Mouse (Mus musculus) ovary, postnatal 36 days (tissue): ENCODE measurements around the gene Wtap.
"Not testable (repeated sequence)": the region's sequence is repeated elsewhere in the genome, so short reads cannot be mapped to it uniquely, and the experiment has no call there.

Experiments
- DNase-seq: peaks from one replicate; pipeline ENCODE4 v3.0.0; 2022; ENCODE audit warnings: low spot score, mixed read lengths

The Wtap gene

DNA sequence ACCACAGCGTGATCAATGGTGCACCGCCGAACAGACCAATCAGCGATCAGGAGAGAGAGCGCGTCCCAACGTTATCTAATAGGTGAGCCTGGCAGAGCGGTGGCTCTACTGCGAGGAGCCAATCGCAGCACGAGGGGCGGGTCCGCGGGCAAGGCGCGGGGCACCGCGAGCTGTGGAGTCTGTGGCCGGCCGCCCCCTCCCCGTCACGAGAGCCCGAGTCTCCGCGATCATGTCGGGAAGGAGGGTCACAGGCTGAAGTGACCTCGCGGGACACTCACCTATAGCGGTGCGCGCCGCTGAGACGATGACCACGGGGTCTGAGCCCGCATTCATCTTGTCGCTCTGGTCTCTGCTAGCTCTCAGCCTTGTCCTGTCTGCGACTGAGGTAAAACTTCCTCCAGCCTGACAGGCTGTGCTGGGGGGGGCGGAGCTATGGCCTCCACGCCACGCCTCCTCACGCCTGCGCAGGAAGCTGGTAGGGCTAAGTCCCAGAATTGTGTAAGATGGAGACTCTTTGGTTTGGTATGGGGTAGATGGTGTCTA, 33.6 kb downstream of the Wtap start, which contains the start of gene Acat2:
Acat2 (minus strand) TSS at position 417 of the 543 bp plus-strand sequence.
- peak; percentile 92 for DNase-seq

DNA sequence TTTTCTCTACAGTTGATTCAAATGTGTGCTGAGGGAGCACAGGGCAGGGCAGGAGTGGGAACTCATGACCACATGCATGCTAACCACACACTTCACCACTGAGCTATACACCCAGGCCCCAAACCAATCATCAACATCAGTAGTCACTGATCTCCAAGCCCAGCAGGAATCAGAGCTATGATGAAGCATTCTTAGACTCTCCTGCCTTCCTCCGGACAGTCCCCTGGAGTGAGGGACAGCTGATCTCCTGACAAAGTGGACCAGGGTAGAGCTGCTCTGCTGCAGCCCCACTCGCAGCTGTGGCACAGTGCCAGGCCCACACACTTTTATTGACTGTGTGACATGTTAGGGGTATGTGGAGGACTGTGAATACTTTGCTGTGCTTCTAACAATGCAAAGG, 34.6 kb downstream of the Wtap start:
- DNase-seq = not testable (repeated sequence)

DNA sequence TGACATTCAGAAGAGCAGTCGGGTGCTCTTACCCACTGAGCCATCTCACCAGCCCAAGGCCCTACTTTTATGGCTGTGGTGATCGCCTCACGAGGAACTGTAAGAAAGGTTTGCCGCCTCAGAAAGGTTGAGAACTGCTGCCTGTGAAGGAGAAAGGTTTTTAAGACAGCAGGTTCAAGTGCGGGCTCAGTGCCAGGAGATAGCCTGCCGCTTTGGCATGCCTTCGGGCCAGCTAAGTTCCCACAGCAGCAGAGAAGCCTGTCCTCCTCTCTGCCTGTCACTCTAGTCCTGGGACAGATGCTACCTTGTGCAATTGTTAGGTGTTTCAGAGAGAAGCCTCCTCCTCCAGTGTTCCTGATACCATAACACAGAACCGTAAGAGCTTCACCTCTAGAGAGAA, 37.3 kb downstream of the Wtap start:
- no peak for DNase-seq

DNA sequence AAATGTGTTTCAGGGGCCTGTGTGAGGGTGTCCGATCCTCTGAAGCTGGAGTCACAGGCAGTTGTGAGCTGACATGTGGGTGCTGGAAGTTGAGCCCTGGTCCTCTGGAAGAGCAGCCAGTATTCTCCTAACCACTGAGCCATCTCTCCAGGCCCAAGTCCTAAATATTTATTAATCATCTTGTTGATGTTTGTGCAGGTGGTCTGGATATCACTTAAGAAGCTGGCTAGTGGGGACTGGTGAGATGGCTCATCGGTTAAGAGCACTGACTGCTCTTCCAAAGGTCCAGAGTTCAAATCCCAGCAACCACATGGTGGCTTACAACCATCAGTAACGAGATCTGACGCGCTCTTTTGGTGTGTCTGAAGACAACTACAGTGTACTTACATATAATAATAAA, 44.3 kb downstream of the Wtap start:
- no peak for DNase-seq

DNA sequence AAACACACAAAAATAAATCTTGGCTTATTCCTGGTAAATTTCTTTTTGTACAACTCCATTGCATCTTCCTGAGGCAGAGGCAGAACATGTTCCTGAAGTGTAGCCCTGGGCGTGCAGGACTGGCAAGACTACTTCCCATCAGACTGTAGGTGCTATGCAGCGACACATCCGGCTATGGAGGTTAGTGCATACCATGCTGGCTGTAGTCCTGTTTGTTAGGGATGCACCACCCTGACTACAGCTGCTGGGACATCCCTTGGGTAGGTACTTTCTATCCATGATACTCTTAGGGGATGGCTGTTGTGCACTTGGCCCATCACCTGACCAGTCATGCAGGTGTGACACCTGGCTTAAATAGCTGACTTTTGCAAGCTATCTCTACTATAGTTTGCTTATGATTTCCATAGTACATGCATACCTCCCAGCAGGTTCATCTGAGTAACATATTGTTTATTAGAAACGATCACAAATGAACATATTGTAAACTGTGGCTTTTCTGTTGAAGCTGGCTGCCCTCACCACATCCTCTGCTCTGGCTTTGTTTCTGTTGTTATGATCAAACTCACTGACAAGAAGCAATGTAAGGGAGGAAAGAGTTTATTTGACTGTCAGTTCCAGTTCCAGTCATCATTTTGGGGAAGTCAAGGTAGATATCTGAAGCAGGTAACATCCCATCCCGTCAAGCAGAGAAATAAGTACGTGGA, 51.4 kb downstream of the Wtap start:
- no peak for DNase-seq

DNA sequence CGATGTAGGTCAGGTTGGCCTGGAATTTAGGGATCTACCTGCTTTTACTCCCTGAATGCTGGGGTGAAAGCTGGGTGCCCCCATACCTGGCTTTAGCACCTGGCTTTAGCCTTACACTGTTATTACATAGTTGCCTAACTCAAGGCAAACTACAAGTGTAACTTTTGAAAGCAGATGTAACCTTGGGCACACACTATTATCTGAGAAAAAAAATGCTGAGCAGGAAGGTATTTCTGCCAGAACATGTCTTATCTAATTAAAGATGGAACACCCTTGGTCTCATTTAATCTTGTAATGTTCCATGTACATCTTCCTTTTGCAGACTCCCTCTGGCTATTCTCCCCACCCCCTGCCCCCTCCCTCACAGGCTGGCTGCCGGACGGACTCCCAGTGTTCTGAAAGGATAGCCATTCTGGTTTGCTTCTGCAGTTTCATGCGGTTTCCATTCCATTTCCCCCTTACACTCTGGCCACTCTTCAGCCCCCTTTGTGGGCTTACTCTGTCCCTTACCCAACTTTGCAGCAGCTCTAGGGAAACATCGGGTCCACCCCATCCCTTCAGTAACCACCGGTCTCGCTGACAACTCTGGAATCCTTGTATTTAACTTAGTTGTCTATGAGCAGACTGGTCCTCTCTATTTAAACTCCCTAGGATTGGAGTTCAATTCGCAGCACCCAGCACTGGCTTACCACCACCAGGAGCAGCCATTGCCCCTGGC, 52.3 kb downstream of the Wtap start:
- no peak for DNase-seq

DNA sequence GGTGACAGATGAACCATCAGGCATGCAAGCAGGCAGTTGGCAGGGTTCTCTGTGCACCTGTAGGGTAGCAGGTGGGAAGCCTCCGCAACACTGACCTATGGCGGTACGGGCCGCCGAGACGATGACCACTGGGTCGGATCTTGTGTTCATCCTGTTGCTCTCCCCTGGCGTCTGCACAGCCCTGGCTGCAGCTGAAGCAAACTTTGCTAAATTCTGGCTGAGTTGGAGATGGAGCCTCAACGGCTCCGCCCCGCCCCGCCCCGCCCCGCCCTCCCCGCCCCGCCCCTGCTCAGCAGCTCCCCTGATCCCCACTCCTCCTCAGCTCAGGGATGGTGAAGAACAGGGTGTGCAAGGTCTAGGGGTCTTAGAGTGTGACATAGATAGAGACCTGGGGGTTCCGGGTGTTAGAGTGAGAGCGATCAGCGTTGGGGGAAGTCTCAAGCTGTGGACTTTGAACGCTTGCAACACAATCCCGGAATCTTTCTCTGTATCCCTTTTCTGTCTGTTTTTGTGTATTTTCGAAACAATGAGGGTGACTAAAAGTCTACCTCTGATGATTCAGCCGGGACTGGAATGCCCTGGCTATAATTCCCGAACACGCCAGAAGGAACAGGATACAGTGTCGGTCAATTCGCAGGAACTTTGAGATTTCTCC, 53.7 kb downstream of the Wtap start, which contains the start of gene Acat3:
Acat3 (minus strand) TSS at position 450 of the 655 bp plus-strand sequence.
- no peak for DNase-seq

DNA sequence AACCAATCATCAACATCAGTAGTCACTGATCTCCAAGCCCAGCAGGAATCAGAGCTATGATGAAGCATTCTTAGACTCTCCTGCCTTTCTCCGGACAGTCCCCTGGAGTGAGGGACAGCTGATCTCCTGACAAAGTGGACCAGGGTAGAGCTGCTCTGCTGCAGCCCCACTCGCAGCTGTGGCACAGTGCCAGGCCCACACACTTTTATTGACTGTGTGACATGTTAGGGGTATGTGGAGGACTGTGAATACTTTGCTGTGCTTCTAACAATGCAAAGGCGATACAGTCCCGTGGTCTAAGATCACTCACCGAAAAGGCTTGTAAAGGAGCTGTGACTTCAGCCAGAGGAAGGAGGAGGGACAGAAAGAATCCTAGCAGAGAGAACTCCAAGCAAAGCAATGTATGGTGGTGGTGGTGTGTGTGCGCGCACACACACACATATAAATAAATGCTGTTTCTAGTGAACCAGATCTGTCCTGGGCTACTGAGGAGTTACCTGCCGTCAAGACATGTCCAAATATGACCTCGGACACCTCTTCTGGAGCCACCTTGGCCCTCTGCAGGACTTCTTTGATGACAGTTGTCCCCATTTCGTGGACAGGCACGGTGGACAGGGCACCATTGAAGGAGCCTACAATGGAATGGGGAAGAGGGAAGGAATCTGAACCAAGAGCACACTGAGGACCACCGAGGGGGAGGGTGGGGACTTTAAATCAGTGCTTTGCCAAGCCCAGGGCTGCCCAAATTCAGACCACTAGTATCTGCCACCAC, 54.4 kb downstream of the Wtap start:
- not testable (repeated sequence) for DNase-seq

DNA sequence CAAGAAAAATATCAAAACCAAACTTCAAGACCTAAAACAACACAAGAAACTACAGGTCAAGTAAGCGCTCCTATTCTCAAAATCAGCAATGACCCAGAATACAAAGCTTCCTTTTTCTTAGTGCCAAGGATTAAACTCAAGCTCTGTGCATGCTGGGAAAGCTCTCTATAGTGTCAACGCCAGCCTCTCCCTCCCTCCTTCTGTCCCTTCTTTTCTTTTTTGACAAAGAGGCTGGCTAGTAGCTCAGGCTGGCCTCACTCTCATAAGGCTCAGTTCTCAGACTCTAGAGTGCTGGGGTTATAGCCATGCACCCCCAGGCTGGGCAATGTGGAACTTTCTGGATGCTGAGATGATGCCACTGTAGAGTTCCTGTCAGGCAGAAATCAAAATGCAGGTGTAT, 55.9 kb downstream of the Wtap start:
- DNase-seq = no peak

DNA sequence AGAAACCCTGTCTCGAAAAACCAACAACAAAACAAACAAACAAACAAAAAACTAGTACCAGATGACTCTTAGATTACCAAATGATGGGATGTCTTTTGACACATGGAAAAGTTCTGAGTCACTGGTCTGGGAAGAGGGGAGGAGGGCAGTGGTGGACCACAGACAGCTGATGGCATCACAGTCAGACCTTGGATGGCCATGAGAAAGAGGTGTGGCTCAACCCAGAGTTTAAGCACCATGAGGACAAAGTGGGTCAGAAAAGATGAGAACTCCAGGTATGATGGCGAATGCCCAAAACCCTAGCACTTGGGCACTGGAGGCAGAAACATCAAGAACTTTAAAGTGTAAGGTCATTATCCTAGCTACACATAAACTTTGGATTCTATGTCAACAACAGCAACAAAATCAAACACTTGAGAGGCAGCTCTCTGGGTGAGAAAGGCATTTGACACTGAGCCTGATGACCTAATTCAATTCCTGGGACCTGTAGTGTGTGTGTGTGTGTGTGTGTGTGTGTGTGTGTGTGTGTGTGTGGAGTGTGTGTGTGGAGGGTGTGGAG, 56.5 kb downstream of the Wtap start:
- DNase-seq = no peak

DNA sequence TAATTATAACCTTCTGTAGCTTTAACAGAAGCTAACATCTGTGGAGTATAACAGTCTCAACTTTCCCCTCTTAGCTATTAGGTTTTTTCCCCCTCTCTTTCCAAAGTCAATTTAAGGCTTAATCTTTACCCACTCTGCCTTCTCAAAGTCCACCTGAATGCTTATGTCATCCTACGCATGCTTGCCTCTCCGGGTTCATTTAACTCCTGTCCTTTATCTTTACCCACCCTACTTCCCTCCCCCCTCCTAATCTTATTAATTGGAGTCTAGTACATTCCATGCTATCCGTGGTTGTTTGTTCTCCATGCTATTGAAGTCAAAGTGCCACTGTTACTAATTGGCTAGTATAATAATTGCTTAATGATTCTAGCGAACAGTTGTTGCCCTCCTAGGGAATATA, 58.2 kb downstream of the Wtap start:
- DNase-seq = no peak

DNA sequence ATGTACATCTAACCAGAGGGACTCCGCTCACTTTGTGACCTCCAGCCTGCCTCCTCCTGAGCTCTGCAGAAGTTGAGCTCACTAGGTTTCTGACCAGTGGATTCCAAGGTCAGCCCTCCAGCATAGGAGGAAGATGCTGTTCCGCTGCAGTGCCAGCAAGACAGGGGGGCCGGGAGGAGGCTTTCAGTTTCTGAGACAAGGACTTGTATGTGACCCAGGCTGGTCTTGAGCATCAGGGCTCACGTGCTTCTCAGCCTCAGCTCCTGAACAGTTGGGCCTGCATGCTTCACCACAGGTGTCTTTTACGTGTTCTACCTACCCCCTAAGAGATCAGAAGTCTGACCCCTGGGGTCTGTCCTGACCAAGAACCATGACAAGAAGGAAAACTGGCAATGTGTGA, 62.4 kb downstream of the Wtap start:
- peak; percentile 4 for DNase-seq

DNA sequence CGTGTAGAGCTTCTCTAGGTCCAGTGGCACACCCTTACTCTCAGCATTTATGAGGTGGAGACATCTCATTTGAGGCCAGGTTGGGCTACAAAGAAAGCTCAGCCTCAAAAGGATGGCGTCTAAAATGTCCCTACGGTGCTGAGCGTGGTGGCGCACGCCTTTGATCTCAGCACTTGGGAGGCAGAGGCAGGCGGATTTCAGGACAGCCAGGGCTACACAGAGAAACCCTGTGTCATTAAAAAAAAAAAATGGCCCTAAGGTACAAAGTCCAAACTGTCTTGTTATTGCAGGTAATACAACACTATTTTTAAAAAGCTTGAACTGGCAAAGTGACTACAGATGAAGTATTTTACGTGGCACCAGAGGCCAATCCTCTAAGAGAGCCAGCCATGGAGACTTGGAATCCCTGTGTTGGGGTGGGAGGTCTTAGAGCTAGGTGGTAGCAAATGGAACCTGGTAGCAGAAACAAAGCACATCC, 68.2 kb downstream of the Wtap start:
- DNase-seq = no peak

DNA sequence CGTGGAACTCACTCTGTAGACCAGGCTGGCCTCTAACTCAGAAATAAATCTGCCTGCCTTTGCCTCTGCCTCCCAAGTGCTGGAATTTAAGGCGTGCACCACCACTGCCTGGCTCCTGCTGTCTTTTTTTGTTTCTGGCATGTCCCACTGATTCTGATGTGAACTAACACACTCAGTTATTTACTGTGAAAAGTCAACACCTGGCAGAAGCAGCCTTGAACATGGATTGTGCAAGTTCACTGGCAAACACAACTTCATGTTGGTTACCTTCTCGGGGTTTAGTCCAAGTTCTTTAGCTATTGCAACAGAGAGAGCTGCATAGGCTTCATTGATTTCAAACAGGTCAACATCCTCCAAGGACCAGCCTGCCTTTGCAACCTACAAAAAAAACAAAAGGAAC, 69.0 kb downstream of the Wtap start:
- DNase-seq = no peak

DNA sequence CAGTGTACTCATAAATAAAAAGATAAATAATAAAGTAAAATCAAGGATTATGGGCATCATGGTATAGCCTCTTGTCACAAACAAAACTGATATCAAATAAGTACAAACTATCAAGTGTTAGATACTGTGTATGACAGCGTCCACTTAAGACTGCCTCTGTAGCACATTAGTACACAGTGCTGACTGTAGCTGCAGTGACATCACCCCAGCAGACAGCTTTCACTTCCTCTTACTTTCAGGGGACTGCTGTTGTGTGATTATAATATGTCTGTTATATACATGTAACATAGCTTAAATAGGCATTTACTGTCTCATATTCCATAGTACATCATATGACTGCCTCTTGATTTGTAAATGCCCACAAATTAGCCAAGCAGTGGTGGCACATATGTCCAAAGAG, 72.9 kb downstream of the Wtap start:
- DNase-seq = no peak
